Mouse (Mus musculus) liver, embryonic 14.5 days (tissue): ENCODE results near the gene Pde6b.

Experiments
- CTCF ChIP-seq: IDR thresholded peaks from 2 replicates; pipeline ENCODE4 v1.5.1; 2016; ENCODE audit warnings: antibody characterized with exemption, low read depth, control low read depth
- EP300 ChIP-seq: IDR thresholded peaks from 2 replicates; pipeline ENCODE4 v1.6.1; 2016; ENCODE audit warnings: antibody characterized with exemption, low read depth

GRCm38 (mm10) chr5:108388201-108388600, at the start of gene Pde6b:
- TF ChIP-seq CTCF (no peak), EP300 (no peak)
